Mouse (Mus musculus) monocyte, adult 5-6 weeks (primary cell): Measurements from ENCODE around the gene Gucy2c. TPM values are rescaled to one million over a fixed set of nuclear protein-coding genes. Genes with fewer than 3 reads are reported as not detected.
A peak's percentile ranks its signal among the peaks of the same experiment; 100 is the strongest.

ENCODE experiments used
- ATAC-seq: fragments of 153-309, 156-312 bp; replicated peaks from 2 replicates; pipeline ENCODE4 v1.8.0; 2017; ENCODE audit warnings: mild to moderate bottlenecking; ENCODE audit not compliant: low TSS enrichment, insufficient number of reproducible peaks, severe bottlenecking, poor library complexity, low FRiP score
- total RNA-seq: library from RNA; stranded (forward); fragments of 200-1000, 200-491, 200-594 nt; gene quantifications from 3 replicates; pipeline ENCODE4 v1.2.3, GENCODE M21; 2017

Gene Gucy2c
- total RNA-seq, 1 experiment from 2014 or later, result not detected

- ATAC-seq, result no peak
Measured at GRCm38 (mm10) chr6:136685433-136685832, 96.1 kb downstream of the Gucy2c start.

GRCm38 (mm10) chr6:136683410-136684334, 97.9 kb downstream of the Gucy2c start:
- peak; percentile 97 for ATAC-seq

DNA sequence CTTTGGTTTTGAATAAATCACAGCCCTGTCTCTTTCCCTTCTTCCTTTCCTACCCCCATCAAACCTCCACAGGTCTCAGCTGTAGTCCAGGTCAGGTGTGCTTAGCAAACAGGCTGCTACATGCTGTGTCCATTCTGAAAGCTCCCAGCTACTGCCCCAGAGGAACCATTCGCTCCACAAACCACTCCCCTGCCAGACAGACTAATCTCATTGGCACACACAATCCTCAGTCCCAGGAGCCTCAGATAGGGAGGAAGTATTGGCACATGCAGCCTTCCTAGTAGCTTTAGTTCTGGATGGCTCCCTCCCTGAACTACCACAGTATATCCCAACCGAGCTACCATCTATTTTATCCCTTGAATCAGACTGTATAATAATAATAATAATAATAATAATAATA, 102.2 kb downstream of the Gucy2c start:
- no peak for ATAC-seq

DNA sequence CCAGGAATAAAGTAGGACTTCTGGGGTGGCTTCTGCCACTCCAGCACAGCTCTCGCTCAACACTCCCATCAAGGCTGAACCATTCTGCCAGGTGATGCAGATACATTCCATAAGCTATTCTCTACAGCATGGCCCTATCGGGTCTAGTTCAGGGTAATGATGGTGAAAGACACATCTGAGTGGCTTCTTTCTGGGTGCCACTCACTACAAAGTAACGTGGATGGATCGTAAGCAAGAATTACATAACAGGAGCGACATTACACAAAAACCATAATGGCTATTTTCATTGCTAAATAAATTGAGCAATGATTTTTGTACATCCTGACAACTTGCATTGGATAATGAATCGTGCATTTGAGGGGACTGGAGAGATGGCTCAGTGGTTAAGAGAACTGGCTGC, 106.6 kb downstream of the Gucy2c start:
- no peak for ATAC-seq

GRCm38 (mm10) chr6:136672467-136672866, 109.1 kb downstream of the Gucy2c start:
- no peak for ATAC-seq

- no peak for ATAC-seq
Measured at GRCm38 (mm10) chr6:136669274-136669673, 112.3 kb downstream of the Gucy2c start.

- ATAC-seq, result no peak
Measured at GRCm38 (mm10) chr6:136668266-136668986, 113.1 kb downstream of the Gucy2c start.

DNA sequence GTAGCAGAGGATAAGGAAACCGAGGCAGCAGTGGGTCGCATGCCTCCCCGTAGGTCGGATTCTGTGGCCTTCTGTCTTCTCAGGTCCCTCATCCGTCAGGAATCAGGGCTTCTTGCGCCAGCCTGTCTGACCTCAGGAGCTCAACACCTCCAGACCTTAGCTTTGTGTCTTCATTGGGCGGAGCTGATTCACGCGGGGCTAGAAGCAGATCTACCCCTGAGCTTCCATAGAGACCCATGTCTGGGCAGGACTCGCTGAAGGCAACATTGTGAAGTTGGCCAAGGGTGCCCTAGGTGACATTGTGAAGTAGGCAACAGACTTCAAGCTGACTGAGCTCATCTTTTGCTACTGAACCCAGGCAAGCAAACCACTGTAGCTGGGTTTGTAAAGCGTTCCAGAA, 119.5 kb downstream of the Gucy2c start:
- no peak for ATAC-seq

DNA sequence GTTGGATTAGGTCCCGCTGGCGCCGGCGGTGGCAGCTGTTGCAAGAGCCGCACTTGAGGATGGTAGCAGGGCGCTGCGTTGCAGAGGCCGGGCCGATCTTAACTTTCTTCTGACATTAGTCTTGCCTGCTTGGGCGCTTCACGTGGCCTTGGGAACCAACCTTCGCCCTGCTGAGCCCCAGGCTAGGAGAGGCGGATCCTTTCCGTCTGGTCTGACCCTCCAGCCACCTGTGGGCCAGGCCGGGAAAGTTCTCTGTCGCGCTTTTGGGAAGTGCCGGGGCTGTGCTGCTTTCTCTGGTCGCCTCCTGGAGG, 119.9 kb downstream of the Gucy2c start, which contains the start of gene Plbd1:
Gene Plbd1 (minus strand): TSS at position 223 of the 311 bp plus-strand sequence.
- ATAC-seq, result peak; percentile 56

DNA sequence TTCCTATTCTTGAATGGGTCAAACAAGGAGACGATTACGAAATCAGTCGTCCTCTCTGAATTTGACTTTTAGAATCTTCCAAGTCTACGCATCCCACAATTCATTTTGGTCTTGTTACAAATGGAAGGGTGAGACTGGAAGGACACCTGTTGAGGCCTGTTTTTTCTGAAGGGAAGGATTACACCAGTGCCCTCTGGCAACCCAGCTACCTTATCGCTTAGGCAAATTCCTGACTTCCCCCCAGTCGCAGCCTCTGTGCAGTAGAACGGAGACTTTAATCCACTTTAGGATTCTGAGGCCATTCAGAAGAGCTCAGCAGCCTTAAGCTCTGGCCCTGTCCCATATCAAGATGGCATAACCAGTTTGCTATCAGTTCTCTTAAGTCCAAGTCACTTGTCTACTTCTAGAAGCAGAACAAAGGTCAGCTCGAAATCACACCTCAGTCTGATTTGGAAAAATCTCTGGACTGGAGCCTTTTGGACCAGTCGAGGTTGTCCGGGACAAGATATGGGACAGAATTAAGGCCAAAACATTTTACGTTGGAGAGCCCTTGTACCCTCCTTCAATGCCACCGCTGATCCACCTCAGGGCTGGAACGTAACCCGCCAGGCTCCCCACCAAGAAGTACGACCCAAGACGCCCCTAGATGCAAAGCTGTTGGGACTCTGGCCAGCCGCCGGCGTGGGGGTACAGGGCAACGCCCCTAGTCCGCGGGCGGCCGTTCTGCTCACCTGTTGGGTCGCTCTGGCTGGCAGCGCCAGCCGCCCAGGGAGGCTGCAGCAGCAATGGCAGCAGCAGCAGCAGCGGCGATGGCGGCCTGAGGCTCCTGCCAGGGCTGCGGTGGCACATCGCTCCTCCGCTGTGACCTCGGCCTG, 120.5 kb downstream of the Gucy2c start:
- ATAC-seq, result no peak

- peak; percentile 80 for ATAC-seq
Measured at GRCm38 (mm10) chr6:136659226-136659625, 122.3 kb downstream of the Gucy2c start.

- no peak for ATAC-seq
Measured at GRCm38 (mm10) chr6:136658303-136658702, 123.3 kb downstream of the Gucy2c start.

GRCm38 (mm10) chr6:136655786-136656185, 125.8 kb downstream of the Gucy2c start:
- no peak for ATAC-seq

DNA sequence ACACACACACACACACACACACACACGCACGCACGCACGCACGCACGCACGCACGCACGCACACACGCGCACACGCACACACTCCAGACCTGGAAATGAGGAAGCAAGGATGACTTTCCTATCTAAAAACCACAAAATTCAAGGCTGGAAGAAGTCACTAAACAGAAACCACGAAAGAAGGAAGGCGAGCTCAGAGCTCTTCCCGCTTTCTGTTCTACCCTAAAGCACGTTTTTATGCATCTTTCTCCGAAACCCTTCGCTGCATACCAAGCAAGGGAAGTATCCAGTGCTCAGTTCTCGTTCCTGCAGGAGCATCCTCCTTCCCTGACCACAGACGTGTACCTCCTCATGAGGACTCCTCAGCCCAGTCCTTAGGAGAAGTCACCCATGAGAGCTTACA, 127.1 kb downstream of the Gucy2c start:
- ATAC-seq, result peak; percentile 8; the same call in 1 of the 2 replicates

DNA sequence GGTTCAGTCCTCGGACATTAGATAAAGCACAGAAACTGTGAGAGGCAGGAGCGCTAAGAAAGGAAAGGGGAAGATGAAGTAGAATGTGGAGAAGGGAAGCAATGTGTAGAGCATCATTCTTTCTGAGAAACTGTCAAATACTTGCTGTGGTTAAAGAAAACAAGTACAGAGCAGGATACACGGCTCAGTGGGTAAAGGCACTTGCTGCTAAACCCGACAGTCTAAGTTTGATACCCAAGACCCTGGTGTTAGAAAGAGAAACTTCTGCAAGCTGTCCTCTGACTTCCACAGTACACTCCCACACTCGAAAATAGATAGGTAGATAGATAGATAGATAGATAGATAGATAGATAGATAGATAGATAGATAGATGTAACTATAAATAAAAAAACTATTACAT, 128.2 kb downstream of the Gucy2c start:
- ATAC-seq, result no peak

DNA sequence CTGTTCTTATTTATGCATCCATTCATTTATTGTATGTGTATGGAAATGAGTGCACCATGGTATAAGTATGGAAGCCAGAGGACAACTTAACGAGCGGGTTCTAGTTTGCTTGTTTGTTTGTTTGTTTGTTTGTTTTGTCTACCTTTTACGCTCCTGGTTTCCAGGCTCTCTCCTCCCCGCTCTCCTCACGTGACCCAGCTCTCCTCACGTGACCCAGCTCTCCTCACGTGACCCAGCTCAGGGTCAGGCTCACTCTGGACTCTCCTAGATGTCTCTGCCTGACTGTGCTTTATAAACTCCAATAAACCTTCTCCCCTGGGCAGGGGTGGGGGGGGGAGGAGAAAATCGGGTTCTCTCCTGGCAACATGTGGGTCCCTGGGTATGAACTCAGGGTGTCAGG, 130.9 kb downstream of the Gucy2c start:
- no peak for ATAC-seq

GRCm38 (mm10) chr6:136647455-136647861, 134.1 kb downstream of the Gucy2c start:
- no peak for ATAC-seq
